Mouse (Mus musculus) large intestine, adult 2 months (tissue): Measurements from ENCODE around the gene Spata4. TPM values are rescaled to one million over a fixed set of nuclear protein-coding genes. Genes with fewer than 3 reads are reported as not detected.

Experiments used
- polyA plus RNA-seq: library from polyadenylated mRNA; depleted of rRNA; stranded (reverse); fragments of >200 nt; gene quantifications from 2 replicates; pipeline ENCODE4 v1.2.3, GENCODE M21; 2012; rRNA removed

The Spata4 gene
- polyA plus RNA-seq, 1 experiment = not detected

Other genes starting within 250 kb of the Spata4 start
- gene Asb5, start 71.2 kb upstream of the Spata4 start, polyA plus RNA-seq = 0.32 and 0.80 TPM in 2 replicates
- 18.6 and 23.7 TPM in 2 replicates for gene Spcs3, start 70.8 kb upstream of the Spata4 start, polyA plus RNA-seq